Mouse (Mus musculus) E14TG2a.4 (cell line): ENCODE data around the gene Eps8.
A peak's percentile ranks its signal among the peaks of the same experiment; 100 is the strongest.

ENCODE experiments used
- H3K27me3 ChIP-seq: 2 replicates; pipeline ENCODE4 v1.6.1; 2014; ENCODE audit warnings: low read length, control low read depth; ENCODE audit not compliant: insufficient read depth
- H3K36me3 ChIP-seq: 2 replicates; pipeline ENCODE4 v1.6.1; 2014; ENCODE audit warnings: low read length, control low read depth; ENCODE audit not compliant: insufficient read depth
- H3K4me1 ChIP-seq: replicated peaks from 2 replicates; pipeline ENCODE4 v1.6.1; 2014; ENCODE audit warnings: low read depth, low read length, control low read depth
- H3K4me3 ChIP-seq: replicated peaks from 2 replicates; pipeline ENCODE4 v1.5.1; 2014; ENCODE audit warnings: mild to moderate bottlenecking, low read length
- H3K9me3 ChIP-seq: 2 replicates; pipeline ENCODE4 v1.6.1; 2014; ENCODE audit warnings: low read length, control low read depth
- CTCF ChIP-seq: conservative IDR thresholded peaks from 2 replicates; pipeline ENCODE4 v1.5.1; 2014; ENCODE audit warnings: low read length
- NANOG ChIP-seq: IDR thresholded peaks from 2 replicates; pipeline ENCODE4 v1.6.1; 2014; ENCODE audit warnings: borderline replicate concordance, low read length, mixed read lengths
- POU5F1 ChIP-seq: IDR thresholded peaks from 2 replicates; pipeline ENCODE4 v1.6.1; 2014; ENCODE audit warnings: low read length, borderline replicate concordance

Gene Eps8

GRCm38 (mm10) chr6:137506563-137506962 is 148.1 kb downstream of the Eps8 start:
- TF ChIP-seq NANOG (no peak), POU5F1 (no peak), CTCF (no peak)
- no peaks in the 10 kb centered on the region for H3K9me3 ChIP-seq
- peaks cover 48% of the 10 kb centered on the region for H3K4me1 ChIP-seq
- H3K4me3 ChIP-seq = no peak overlapping the region
- H3K27me3 ChIP-seq = no peaks in the 10 kb centered on the region
- no peaks in the 10 kb centered on the region for H3K36me3 ChIP-seq

- no peaks in the 10 kb centered on the region for H3K9me3 ChIP-seq
- H3K4me1 ChIP-seq = peaks cover 48% of the 10 kb centered on the region
- no peak overlapping the region for H3K4me3 ChIP-seq
- H3K36me3 ChIP-seq = no peaks in the 10 kb centered on the region
- H3K27me3 ChIP-seq = no peaks in the 10 kb centered on the region
- TF ChIP-seq CTCF (no peak), NANOG (no peak), POU5F1 (no peak)
Measured at GRCm38 (mm10) chr6:137505555-137506227, 149.0 kb downstream of the Eps8 start.

GRCm38 (mm10) chr6:137504052-137504451 is 150.6 kb downstream of the Eps8 start:
- TF ChIP-seq CTCF (no peak), NANOG (no peak), POU5F1 (no peak)
- H3K4me1 ChIP-seq = peaks cover 44% of the 10 kb centered on the region
- H3K4me3 ChIP-seq = no peak overlapping the region
- no peaks in the 10 kb centered on the region for H3K9me3 ChIP-seq
- no peaks in the 10 kb centered on the region for H3K27me3 ChIP-seq
- H3K36me3 ChIP-seq = no peaks in the 10 kb centered on the region

GRCm38 (mm10) chr6:137503462-137503861 is 151.2 kb downstream of the Eps8 start:
- TF ChIP-seq CTCF (no peak), POU5F1 (no peak), NANOG (no peak)
- 0 out of 2 replicates have a peak overlapping the region, but pooled peaks have one; percentile 23 for H3K4me3 ChIP-seq
- no peaks in the 10 kb centered on the region for H3K9me3 ChIP-seq

GRCm38 (mm10) chr6:137503009-137503408 is 151.7 kb downstream of the Eps8 start:
- 0 out of 2 replicates have a peak overlapping the region, but pooled peaks have one; percentile 23 for H3K4me3 ChIP-seq
- no peaks in the 10 kb centered on the region for H3K9me3 ChIP-seq

More at GRCm38 (mm10) chr6:137503462-137503861, 151.2 kb downstream of the Eps8 start:
- Histone ChIP-seq H3K4me1 (peaks cover 45% of the 10 kb centered on the region), H3K27me3 (no peaks in the 10 kb centered on the region), H3K36me3 (no peaks in the 10 kb centered on the region)

GRCm38 (mm10) chr6:137498781-137499180 is 155.9 kb downstream of the Eps8 start:
- peaks cover 70% of the 10 kb centered on the region for H3K4me1 ChIP-seq
- no peaks in the 10 kb centered on the region for H3K9me3 ChIP-seq
- H3K36me3 ChIP-seq = no peaks in the 10 kb centered on the region
- TF ChIP-seq CTCF (no peak), NANOG (no peak), POU5F1 (no peak)
- H3K27me3 ChIP-seq = no peaks in the 10 kb centered on the region
- no peak overlapping the region for H3K4me3 ChIP-seq

More at GRCm38 (mm10) chr6:137503009-137503408, 151.7 kb downstream of the Eps8 start:
- Histone ChIP-seq H3K36me3 (no peaks in the 10 kb centered on the region), H3K4me1 (peaks cover 49% of the 10 kb centered on the region), H3K27me3 (no peaks in the 10 kb centered on the region)
- TF ChIP-seq POU5F1 = no peak
- TF ChIP-seq NANOG = no peak
- TF ChIP-seq CTCF = no peak

GRCm38 (mm10) chr6:137497208-137497835 is 157.4 kb downstream of the Eps8 start:
- TF ChIP-seq POU5F1 (no peak), NANOG (no peak), CTCF (no peak)
- H3K4me1 ChIP-seq = peaks cover 70% of the 10 kb centered on the region
- H3K36me3 ChIP-seq = no peaks in the 10 kb centered on the region
- no peaks in the 10 kb centered on the region for H3K9me3 ChIP-seq
- H3K27me3 ChIP-seq = no peaks in the 10 kb centered on the region
- no peak overlapping the region for H3K4me3 ChIP-seq

GRCm38 (mm10) chr6:137496562-137496961 is 158.1 kb downstream of the Eps8 start:
- peaks cover 68% of the 10 kb centered on the region for H3K4me1 ChIP-seq
- no peaks in the 10 kb centered on the region for H3K9me3 ChIP-seq
- no peaks in the 10 kb centered on the region for H3K36me3 ChIP-seq
- TF ChIP-seq POU5F1 = no peak
- no peak for TF ChIP-seq CTCF
- TF ChIP-seq NANOG = no peak
- no peaks in the 10 kb centered on the region for H3K27me3 ChIP-seq
- no peak overlapping the region for H3K4me3 ChIP-seq
